Mouse (Mus musculus) hindbrain, embryonic 14.5 days (tissue): ENCODE data around the gene Gbp5. TPM values are rescaled to one million over a fixed set of nuclear protein-coding genes. Genes with fewer than 3 reads are reported as not detected.

Experiments used
- ATAC-seq: fragments of 200-750 bp; cut with Nextera tagmentation; 2 replicates; pipeline ENCODE4 v1.8.0; 2017; ENCODE audit warnings: moderate number of reproducible peaks, mild to moderate bottlenecking, moderate TSS enrichment, moderate library complexity; ENCODE audit not compliant: low FRiP score
- DNase-seq: peaks from one replicate; pipeline ENCODE4 v3.0.0-alpha.2; 2015; ENCODE audit warnings: low spot score
- H3K27ac ChIP-seq: fragments of 300-500 bp; sonication (generic); 2 replicates; pipeline ENCODE4 v1.5.1; 2014; ENCODE audit warnings: mild to moderate bottlenecking, moderate library complexity
- H3K27me3 ChIP-seq: fragments of 300-500 bp; sonication (generic); 2 replicates; pipeline ENCODE4 v1.6.1; 2014; ENCODE audit warnings: mild to moderate bottlenecking, low read length, mixed read lengths; ENCODE audit not compliant: control insufficient read depth, insufficient read depth
- H3K36me3 ChIP-seq: fragments of 300-500 bp; sonication (generic); replicated peaks from 2 replicates; pipeline ENCODE4 v1.6.1; 2014; ENCODE audit not compliant: control insufficient read depth, insufficient read depth
- H3K4me1 ChIP-seq: fragments of 300-500 bp; sonication (generic); replicated peaks from 2 replicates; pipeline ENCODE4 v1.6.1; 2014; ENCODE audit warnings: antibody characterized with exemption, low read length, mixed read lengths; ENCODE audit not compliant: control insufficient read depth, insufficient read depth
- H3K4me2 ChIP-seq: fragments of 300-500 bp; sonication (generic); replicated peaks from 2 replicates; pipeline ENCODE4 v1.6.1; 2014; ENCODE audit warnings: mild to moderate bottlenecking, moderate library complexity
- H3K4me3 ChIP-seq: fragments of 300-500 bp; sonication (generic); replicated peaks from 2 replicates; pipeline ENCODE4 v1.5.1; 2014; ENCODE audit warnings: mild to moderate bottlenecking, low read length
- H3K9ac ChIP-seq: fragments of 300-500 bp; sonication (generic); 2 replicates; pipeline ENCODE4 v1.6.1; 2014
- H3K9me3 ChIP-seq: fragments of 300-500 bp; sonication (generic); 2 replicates; pipeline ENCODE4 v1.6.1; 2016; ENCODE audit warnings: low read length; ENCODE audit not compliant: control insufficient read depth
- WGBS: fragments of 180-500 bp; shearing (Covaris S2); extraction: QIAGEN DNeasy Blood & Tissue Kit; methylation state at CpG from one replicate; pipeline ENCODE4 v1.1.7; 2014; 5-methylcytosine and 5-hydroxymethylcytosine counted together
- polyA plus RNA-seq: library from polyadenylated mRNA; unstranded; fragments of >200 nt; fragmentation: Nextera tagmentation; extraction: Ambion mirVana; gene quantifications from 2 replicates; pipeline ENCODE4 v1.2.1, GENCODE M21; 2014

Gbp5 gene
- polyA plus RNA-seq, 1 experiment from 2014 or later, result 0.23 TPM

GRCm38 (mm10) chr3:142495146-142495655 is 1.4 kb downstream of the Gbp5 start:
- no peak overlapping the region for H3K9ac ChIP-seq
- H3K27ac ChIP-seq, result no peak overlapping the region
- no peak overlapping the region for H3K4me3 ChIP-seq
- no peaks in the 10 kb centered on the region for H3K9me3 ChIP-seq
- H3K36me3 ChIP-seq, result no peaks in the 10 kb centered on the region
- no peaks in the 10 kb centered on the region for H3K4me1 ChIP-seq
- H3K27me3 ChIP-seq, result no peaks in the 10 kb centered on the region
- 94% methylated on average over 5 of the region's 5 CpGs for WGBS
- ATAC-seq (no peak), DNase-seq (no peak)
- H3K4me2 ChIP-seq, result no peak overlapping the region

- Histone ChIP-seq H3K4me3 (no peak overlapping the region), H3K4me1 (no peaks in the 10 kb centered on the region), H3K36me3 (no peaks in the 10 kb centered on the region), H3K9ac (no peak overlapping the region), H3K27me3 (no peaks in the 10 kb centered on the region), H3K9me3 (no peaks in the 10 kb centered on the region), H3K27ac (no peak overlapping the region), H3K4me2 (no peak overlapping the region)
- 79% methylated on average over 14 of the region's 14 CpGs for WGBS
- ATAC-seq (no peak), DNase-seq (no peak)
These were observed 2.6 kb downstream of the Gbp5 start for GRCm38 (mm10) chr3:142496113-142497101.

- no peak overlapping the region for H3K4me3 ChIP-seq
- no peak for DNase-seq
- no peak overlapping the region for H3K27ac ChIP-seq
- no peak overlapping the region for H3K9ac ChIP-seq
- H3K4me2 ChIP-seq, result no peak overlapping the region
- 71% methylated on average over 15 of the region's 15 CpGs for WGBS
- no peaks in the 10 kb centered on the region for H3K36me3 ChIP-seq
- no peak for ATAC-seq
- no peaks in the 10 kb centered on the region for H3K4me1 ChIP-seq
- H3K9me3 ChIP-seq, result no peaks in the 10 kb centered on the region
- H3K27me3 ChIP-seq, result no peaks in the 10 kb centered on the region
These were observed 3.5 kb downstream of the Gbp5 start for GRCm38 (mm10) chr3:142497123-142497841.

GRCm38 (mm10) chr3:142498941-142499340 is 5.2 kb downstream of the Gbp5 start:
- DNase-seq (no peak), ATAC-seq (peak; percentile 55; the same call in 1 of the 2 replicates)
- Histone ChIP-seq H3K27me3 (no peaks in the 10 kb centered on the region), H3K9me3 (no peaks in the 10 kb centered on the region), H3K36me3 (no peaks in the 10 kb centered on the region), H3K27ac (no peak overlapping the region), H3K4me2 (no peak overlapping the region), H3K4me1 (no peaks in the 10 kb centered on the region), H3K4me3 (no peak overlapping the region), H3K9ac (no peak overlapping the region)
- 73% methylated on average over 5 of the region's 5 CpGs for WGBS

DNA sequence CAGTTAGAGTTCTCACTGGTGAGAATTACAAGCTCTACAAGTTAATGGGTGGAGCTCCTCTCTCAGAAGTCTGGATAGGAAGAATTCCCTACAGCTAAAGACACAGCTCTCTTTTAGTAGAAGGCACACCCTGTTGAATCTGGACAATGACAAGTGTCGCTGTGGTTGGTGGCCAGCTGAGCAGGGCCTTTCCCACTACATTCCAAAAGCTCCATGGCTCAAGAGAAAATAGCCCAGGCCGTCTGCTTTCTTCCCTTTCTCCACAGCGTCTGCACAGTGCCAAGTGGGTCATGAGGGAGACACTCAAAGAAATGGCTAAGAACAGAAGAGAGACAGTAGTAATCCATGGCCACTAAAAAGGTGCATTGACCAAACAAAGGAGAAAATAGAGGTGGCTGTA is 34.3 kb downstream of the Gbp5 start:
- no peaks in the 10 kb centered on the region for H3K36me3 ChIP-seq
- ATAC-seq, result no peak
- no peak overlapping the region for H3K4me3 ChIP-seq
- no peak for DNase-seq
- H3K27me3 ChIP-seq, result no peaks in the 10 kb centered on the region
- H3K9ac ChIP-seq, result no peak overlapping the region
- no peak overlapping the region for H3K4me2 ChIP-seq
- no peaks in the 10 kb centered on the region for H3K9me3 ChIP-seq
- WGBS, result 33% methylated on average over 3 of the region's 3 CpGs
- H3K4me1 ChIP-seq, result peaks cover 7% of the 10 kb centered on the region; the same call in 1 of the 2 replicates
- H3K27ac ChIP-seq, result no peak overlapping the region

GRCm38 (mm10) chr3:142529597-142529996 is 35.8 kb downstream of the Gbp5 start:
- no peaks in the 10 kb centered on the region for H3K27me3 ChIP-seq
- ATAC-seq, result no peak
- peak overlapping the region; percentile 61; the same call in 1 of the 2 replicates for H3K9ac ChIP-seq
- no peak overlapping the region for H3K27ac ChIP-seq
- peaks cover 7% of the 10 kb centered on the region; the same call in 1 of the 2 replicates for H3K4me1 ChIP-seq
- 60% methylated on average over 2 of the region's 2 CpGs for WGBS
- H3K36me3 ChIP-seq, result no peaks in the 10 kb centered on the region
- H3K4me2 ChIP-seq, result peak overlapping the region; percentile 98
- peak overlapping the region; percentile 51 for H3K4me3 ChIP-seq
- no peaks in the 10 kb centered on the region for H3K9me3 ChIP-seq
- DNase-seq, result no peak

DNA sequence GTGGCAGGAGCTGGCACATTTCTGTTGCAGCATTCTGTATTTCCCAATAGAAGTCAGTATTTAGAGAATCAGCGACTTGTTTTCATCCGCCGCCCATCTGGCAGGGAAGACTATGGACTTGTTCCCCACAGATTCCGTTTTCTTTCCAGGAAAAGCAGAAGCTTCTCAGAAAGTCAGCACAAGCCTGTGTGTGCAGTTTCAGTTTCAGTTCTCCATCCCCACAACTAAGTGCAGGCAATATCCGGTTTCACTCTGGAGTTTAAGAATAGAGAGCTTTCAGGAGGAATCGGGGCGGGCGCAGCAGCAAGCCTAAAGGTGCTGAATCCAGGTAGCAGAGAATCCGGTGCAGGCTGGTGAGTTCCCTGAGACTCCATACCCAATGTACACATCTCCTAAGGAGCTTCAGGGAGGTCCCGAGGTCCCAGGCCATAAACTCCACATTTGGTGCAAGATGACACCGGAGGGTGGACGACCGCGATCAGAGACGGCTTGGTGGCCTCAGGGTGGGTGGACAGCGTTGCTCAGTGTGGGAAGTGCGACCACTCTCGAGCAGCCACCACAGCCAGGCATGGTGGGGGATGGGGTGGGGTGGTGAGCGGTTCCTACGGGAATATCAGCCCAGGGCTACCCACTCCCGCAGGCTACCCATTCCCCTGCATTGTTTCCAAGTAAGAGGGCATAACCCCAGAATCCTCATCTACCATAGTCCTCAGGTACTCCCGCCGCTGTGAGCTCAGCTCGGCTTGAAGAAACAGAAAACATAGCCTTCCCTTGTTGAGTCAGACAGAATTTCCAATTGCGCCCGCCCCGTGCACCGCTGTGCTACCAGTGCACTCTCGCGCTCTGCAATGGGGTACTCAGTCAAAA is 36.5 kb downstream of the Gbp5 start, which contains the start of gene Gbp7:
Gene Gbp7, plus strand, starts transcription at position 256 of the 867 bp plus-strand sequence.
- H3K4me1 ChIP-seq, result peaks cover 7% of the 10 kb centered on the region; the same call in 1 of the 2 replicates
- H3K4me2 ChIP-seq, result peak within 1 kb of the TSS; percentile 98
- no peaks in the 10 kb centered on the region for H3K27me3 ChIP-seq
- no peaks in the 10 kb centered on the region for H3K36me3 ChIP-seq
- 2% methylated on average over 30 of the region's 30 CpGs for WGBS
- no peaks in the 10 kb centered on the region for H3K9me3 ChIP-seq
- peak; percentile 72; the same call in 1 of the 2 replicates for ATAC-seq
- H3K9ac ChIP-seq, result peak within 1 kb of the TSS; percentile 61
- DNase-seq, result peak; percentile 61
- H3K4me3 ChIP-seq, result peak within 1 kb of the TSS; percentile 51
- H3K27ac ChIP-seq, result no peak within 1 kb of the TSS

GRCm38 (mm10) chr3:142531595-142531994 is 37.8 kb downstream of the Gbp5 start:
- ATAC-seq, result no peak
- Histone ChIP-seq H3K4me3 (no peak overlapping the region), H3K27me3 (no peaks in the 10 kb centered on the region), H3K9me3 (no peaks in the 10 kb centered on the region), H3K4me2 (no peak overlapping the region), H3K9ac (no peak overlapping the region), H3K36me3 (no peaks in the 10 kb centered on the region), H3K4me1 (peaks cover 7% of the 10 kb centered on the region; the same call in 1 of the 2 replicates), H3K27ac (no peak overlapping the region)
- 87% methylated on average over 3 of the region's 3 CpGs for WGBS
- DNase-seq, result no peak
